Mouse (Mus musculus) heart, embryonic 10.5 days (tissue): ENCODE data around the gene Sbpl. TPM values are rescaled to one million over a fixed set of nuclear protein-coding genes. Genes with fewer than 3 reads are reported as not detected.
"Not testable (repeated sequence)": the region's sequence is repeated elsewhere in the genome, so short reads cannot be mapped to it uniquely, and the experiment has no call there.

Source experiments
- DNase-seq: peaks from one replicate; pipeline ENCODE4 v3.0.0-alpha.2; 2017; ENCODE audit warnings: low spot score
- H3K27ac ChIP-seq: fragments of 300-500 bp; sonication (generic); 2 replicates; pipeline ENCODE4 v1.5.1; 2016; ENCODE audit warnings: mild to moderate bottlenecking
- H3K27me3 ChIP-seq: fragments of 300-500 bp; sonication (generic); 2 replicates; pipeline ENCODE4 v1.6.1; 2016; ENCODE audit warnings: mild to moderate bottlenecking; ENCODE audit not compliant: poor library complexity, insufficient read depth, severe bottlenecking
- H3K36me3 ChIP-seq: fragments of 300-500 bp; sonication (generic); 2 replicates; pipeline ENCODE4 v1.6.1; 2016; ENCODE audit warnings: mild to moderate bottlenecking, moderate library complexity
- H3K4me1 ChIP-seq: fragments of 300-500 bp; sonication (generic); 2 replicates; pipeline ENCODE4 v1.6.1; 2016; ENCODE audit warnings: mild to moderate bottlenecking
- H3K4me3 ChIP-seq: fragments of 300-500 bp; sonication (generic); 2 replicates; pipeline ENCODE4 v1.5.1; 2016; ENCODE audit warnings: mild to moderate bottlenecking, moderate library complexity
- H3K9me3 ChIP-seq: fragments of 300-500 bp; sonication (generic); 2 replicates; pipeline ENCODE4 v1.6.1; 2016; ENCODE audit warnings: mild to moderate bottlenecking, moderate library complexity
- WGBS: fragments of 180-500 bp; shearing (Covaris S2); methylation state at CpG from one replicate; pipeline ENCODE4 v1.1.7; 2016; 5-methylcytosine and 5-hydroxymethylcytosine counted together
- polyA plus RNA-seq: library from polyadenylated mRNA; unstranded; fragments of >200 nt; fragmentation: Nextera tagmentation; extraction: Ambion mirVana; gene quantifications from 2 replicates; pipeline ENCODE4 v1.2.1, GENCODE M21; 2016

Sbpl gene
- polyA plus RNA-seq, 1 experiment from 2014 or later: not detected

DNA sequence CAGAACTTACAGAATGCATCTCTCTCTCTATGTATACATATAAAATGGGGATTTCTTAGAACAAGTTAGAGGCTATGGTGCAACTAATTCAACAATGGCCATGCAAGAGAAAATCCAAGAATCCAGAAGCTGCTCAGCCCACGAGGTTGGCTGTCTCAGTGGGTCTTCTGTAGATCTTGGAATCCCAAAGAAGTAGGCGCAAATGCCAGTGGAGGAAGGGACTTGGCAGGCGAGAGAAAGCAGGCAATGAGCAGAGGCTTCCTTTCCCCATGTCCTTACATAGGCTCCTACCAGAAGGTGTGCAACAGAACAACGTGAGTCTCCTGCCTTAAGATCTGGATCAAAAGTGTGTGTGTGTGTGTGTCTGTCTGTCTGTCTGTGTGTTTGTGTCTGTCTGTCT is 7.6 kb downstream of the Sbpl start:
- 71% methylated on average over 4 of the region's 4 CpGs for WGBS
- H3K27ac ChIP-seq, H3K4me1 ChIP-seq, H3K27me3 ChIP-seq, DNase-seq, H3K4me3 ChIP-seq, H3K9me3 ChIP-seq, H3K36me3 ChIP-seq: not testable (repeated sequence)

DNA sequence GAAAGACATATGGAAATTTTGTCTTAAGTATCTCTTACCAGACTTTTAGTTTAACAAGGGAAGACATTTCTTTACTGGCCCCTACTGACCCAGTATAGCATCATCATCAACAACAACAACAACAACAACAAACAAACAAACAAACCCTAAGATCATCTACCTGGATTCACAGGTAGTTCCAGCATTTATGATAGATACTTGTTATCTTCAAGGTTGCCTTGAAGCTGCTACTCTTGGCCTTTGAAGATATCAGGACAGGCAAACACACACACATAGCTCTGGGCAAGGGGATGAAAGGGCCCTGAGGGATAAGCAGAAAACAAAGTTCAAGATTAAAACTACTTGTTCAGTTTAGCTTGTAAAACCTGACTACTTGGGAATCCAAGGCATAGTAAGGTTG is 13.7 kb downstream of the Sbpl start, which contains the start of gene Sbp:
Sbp (plus strand) TSS at position 301 of the 400 bp plus-strand sequence.
- no peaks in the 10 kb centered on the region for H3K36me3 ChIP-seq
- H3K27me3 ChIP-seq: no peaks in the 10 kb centered on the region
- H3K4me1 ChIP-seq: no peaks in the 10 kb centered on the region
- no peak for DNase-seq
- no peak within 1 kb of the TSS for H3K27ac ChIP-seq
- no peaks in the 10 kb centered on the region for H3K9me3 ChIP-seq
- H3K4me3 ChIP-seq: no peak within 1 kb of the TSS

DNA sequence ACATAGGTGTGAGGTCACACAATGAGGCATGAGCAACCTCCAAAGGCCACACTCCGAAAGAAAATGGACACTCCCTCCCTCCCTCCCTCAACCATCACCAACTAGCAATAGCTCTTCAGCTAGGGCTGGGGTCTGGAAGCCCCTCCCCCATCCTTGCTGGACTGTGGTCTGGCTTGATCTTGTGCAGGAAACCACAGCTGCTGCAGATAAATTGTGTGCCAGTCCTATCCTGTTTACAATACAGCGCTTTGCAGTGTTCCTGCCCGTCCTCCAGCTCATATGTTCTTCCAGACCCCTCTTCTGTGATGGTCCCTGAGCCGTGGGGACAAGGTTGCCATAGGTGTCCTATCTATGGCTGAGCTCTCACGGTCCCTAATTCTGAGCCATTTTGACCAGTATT is 23.9 kb downstream of the Sbpl start:
- H3K9me3 ChIP-seq: no peaks in the 10 kb centered on the region
- H3K27me3 ChIP-seq: peaks cover 4% of the 10 kb centered on the region; the same call in 1 of the 2 replicates
- no peak overlapping the region for H3K4me3 ChIP-seq
- no peak overlapping the region for H3K27ac ChIP-seq
- 61% methylated on average over 5 of the region's 5 CpGs for WGBS
- no peak for DNase-seq
- no peaks in the 10 kb centered on the region for H3K4me1 ChIP-seq
- no peaks in the 10 kb centered on the region for H3K36me3 ChIP-seq

DNA sequence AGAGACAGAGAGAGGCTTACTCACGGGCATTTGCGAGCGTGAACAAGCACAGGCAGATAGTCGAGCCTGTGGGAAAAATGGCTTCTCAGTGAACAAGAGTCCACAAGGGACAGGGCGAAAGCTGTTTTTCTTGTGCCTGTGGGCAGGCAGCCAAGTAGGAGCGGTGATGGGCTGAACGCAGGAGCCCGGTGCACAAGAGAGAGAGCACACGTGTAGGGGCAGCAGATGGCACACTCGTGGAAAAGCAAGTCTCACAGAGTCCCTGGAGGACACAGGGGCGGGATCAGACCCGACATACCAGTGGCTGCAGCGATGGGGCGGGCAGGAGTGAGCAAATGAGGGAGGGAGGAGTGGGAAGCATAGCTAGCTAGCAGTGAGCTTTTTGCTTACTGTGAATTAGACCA is 30.0 kb downstream of the Sbpl start:
- no peaks in the 10 kb centered on the region for H3K36me3 ChIP-seq
- WGBS: 0% methylated on average over 14 of the region's 14 CpGs
- H3K27me3 ChIP-seq: peaks cover 4% of the 10 kb centered on the region; the same call in 1 of the 2 replicates
- H3K4me1 ChIP-seq: peaks cover 10% of the 10 kb centered on the region
- peak overlapping the region; percentile 70 for H3K4me3 ChIP-seq
- H3K27ac ChIP-seq: peak overlapping the region; percentile 95
- no peaks in the 10 kb centered on the region for H3K9me3 ChIP-seq
- peak; percentile 86 for DNase-seq

DNA sequence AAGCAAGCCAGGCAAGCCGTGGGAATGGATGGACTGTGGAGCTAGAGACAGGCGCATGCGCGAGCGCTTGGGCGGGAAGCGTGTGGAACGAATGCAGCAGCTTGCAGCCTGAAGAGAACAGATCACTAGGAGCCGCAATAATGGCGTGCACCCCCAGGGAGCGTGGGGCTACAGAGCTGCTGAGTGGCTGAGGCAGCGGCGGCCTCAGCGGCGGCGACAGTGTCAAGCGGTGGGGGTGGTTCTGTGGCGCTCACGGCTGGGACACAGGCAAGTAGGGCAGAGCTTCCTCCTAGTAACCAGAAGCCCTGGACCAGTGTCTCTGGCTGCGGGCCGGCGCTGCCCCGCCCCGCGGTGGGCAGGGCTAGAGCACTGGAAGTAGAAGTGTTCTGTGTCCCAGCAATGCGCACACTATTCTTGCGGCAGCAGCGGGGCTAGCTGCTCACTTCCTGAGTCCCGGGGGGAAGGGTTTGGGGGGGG is 30.5 kb downstream of the Sbpl start:
- Histone ChIP-seq H3K9me3 (no peaks in the 10 kb centered on the region), H3K27me3 (peaks cover 4% of the 10 kb centered on the region; the same call in 1 of the 2 replicates), H3K4me3 (peak overlapping the region; percentile 70), H3K36me3 (no peaks in the 10 kb centered on the region), H3K27ac (peak overlapping the region; percentile 95), H3K4me1 (peaks cover 10% of the 10 kb centered on the region)
- under 1% methylated on average over 29 of the region's 29 CpGs for WGBS
- peak; percentile 96 for DNase-seq

DNA sequence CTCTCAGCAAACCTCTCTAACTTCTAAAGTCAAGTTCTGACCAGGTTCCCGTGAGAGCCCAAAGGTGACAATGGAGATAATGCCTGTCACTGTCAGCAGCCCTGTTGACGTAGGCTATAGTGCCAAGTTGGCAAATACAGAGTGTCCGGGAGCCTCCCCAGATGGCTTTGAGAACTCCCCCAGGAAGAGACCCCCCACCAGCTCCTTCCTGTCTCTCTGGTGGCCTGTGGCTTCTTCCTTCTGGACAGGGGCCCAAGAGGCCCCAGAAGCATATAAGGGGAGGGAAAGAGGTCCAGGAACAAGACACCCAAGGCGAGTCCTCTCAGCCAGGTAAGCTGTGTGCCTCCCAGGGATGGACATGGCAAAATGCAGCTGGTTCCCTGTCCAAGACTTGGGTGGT is 37.9 kb downstream of the Sbpl start, which contains the start of gene Dcpp3:
Dcpp3 (plus strand) TSS at position 301 of the 400 bp plus-strand sequence.
- H3K9me3 ChIP-seq, H3K36me3 ChIP-seq, H3K27me3 ChIP-seq, DNase-seq, H3K27ac ChIP-seq, H3K4me1 ChIP-seq, H3K4me3 ChIP-seq: not testable (repeated sequence)
- 60% methylated on average over 4 of the region's 4 CpGs for WGBS

Other genes starting within 250 kb of the Sbpl start
- gene 1520401A03Rik, start 232.5 kb downstream of the Sbpl start, polyA plus RNA-seq: not detected in 2 replicates
- gene Pkmyt1, start 228.9 kb downstream of the Sbpl start, polyA plus RNA-seq: 46.5 and 53.2 TPM in 2 replicates
- 8.7 and 9.3 TPM in 2 replicates for gene Paqr4, start 214.4 kb downstream of the Sbpl start, polyA plus RNA-seq
- 0.43 and 1.9 TPM in 2 replicates for gene Kremen2, start 209.4 kb downstream of the Sbpl start, polyA plus RNA-seq
- gene Flywch1, start 183.7 kb downstream of the Sbpl start, polyA plus RNA-seq: 97.9 and 117 TPM in 2 replicates
- gene Flywch2, start 169.2 kb downstream of the Sbpl start, polyA plus RNA-seq: 9.0 and 20.3 TPM in 2 replicates
- gene Srrm2, start 164.7 kb downstream of the Sbpl start, polyA plus RNA-seq: 342 and 505 TPM in 2 replicates
- gene Elob, start 126.1 kb downstream of the Sbpl start, polyA plus RNA-seq: 907 and 984 TPM in 2 replicates
- gene Prss33, start 119.2 kb downstream of the Sbpl start, polyA plus RNA-seq: not detected in 2 replicates
- not detected in 2 replicates for gene Prss32, start 111.4 kb downstream of the Sbpl start, polyA plus RNA-seq
- 0.41 and 1.5 TPM in 2 replicates for gene Prss41, start 111.1 kb downstream of the Sbpl start, polyA plus RNA-seq
- not detected in 2 replicates for gene Prss21, start 87.2 kb downstream of the Sbpl start, polyA plus RNA-seq
- gene Dcpp1, start 74.4 kb downstream of the Sbpl start, polyA plus RNA-seq: not detected in 2 replicates
- not detected in 2 replicates for gene Dcpp2, start 74.4 kb downstream of the Sbpl start, polyA plus RNA-seq
- not detected in 2 replicates for gene Dcpp3, start 37.8 kb downstream of the Sbpl start, polyA plus RNA-seq
- gene Sbp, start 13.6 kb downstream of the Sbpl start, polyA plus RNA-seq: 0.21 TPM in 1 of 2 replicates, not detected in the other
- gene Prss30, start 25.3 kb upstream of the Sbpl start, polyA plus RNA-seq: 0.18 TPM in 1 of 2 replicates, not detected in the other
- 0.25 and 1.2 TPM in 2 replicates for gene Prss22, start 42.8 kb upstream of the Sbpl start, polyA plus RNA-seq
- 0.38 and 1.2 TPM in 2 replicates for gene Prss27, start 82.9 kb upstream of the Sbpl start, polyA plus RNA-seq
- gene Kctd5, start 118.2 kb upstream of the Sbpl start, polyA plus RNA-seq: 55.2 and 71.8 TPM in 2 replicates
- 33.0 and 38.7 TPM in 2 replicates for gene Pdpk1, start 195.7 kb upstream of the Sbpl start, polyA plus RNA-seq
- gene Amdhd2, start 208.5 kb upstream of the Sbpl start, polyA plus RNA-seq: 40.0 and 44.5 TPM in 2 replicates
- gene Atp6v0c, start 214.4 kb upstream of the Sbpl start, polyA plus RNA-seq: 538 and 598 TPM in 2 replicates